Mouse (Mus musculus) limb, embryonic 14.5 days (tissue): Measurements from ENCODE around the gene Zkscan2. TPM values are rescaled to one million over a fixed set of nuclear protein-coding genes. Genes with fewer than 3 reads are reported as not detected.
A peak's percentile ranks its signal among the peaks of the same experiment; 100 is the strongest.

Experiments used
- ATAC-seq: fragments of 200-750 bp; cut with Nextera tagmentation; 2 replicates; pipeline ENCODE4 v1.8.0; 2017; ENCODE audit warnings: low read depth, moderate number of reproducible peaks, moderate TSS enrichment; ENCODE audit not compliant: low FRiP score
- DNase-seq: peaks from one replicate; pipeline ENCODE4 v3.0.0-alpha.2; 2015; ENCODE audit warnings: low spot score
- H3K27ac ChIP-seq: fragments of 300-500 bp; sonication (generic); replicated peaks from 2 replicates; pipeline ENCODE4 v1.5.1; 2014; ENCODE audit warnings: low read depth, mild to moderate bottlenecking, low read length, moderate library complexity, mixed read lengths
- H3K27me3 ChIP-seq: fragments of 300-500 bp; sonication (generic); 2 replicates; pipeline ENCODE4 v1.6.1; 2014; ENCODE audit warnings: low read length, mixed read lengths; ENCODE audit not compliant: control insufficient read depth, insufficient read depth
- H3K36me3 ChIP-seq: fragments of 300-500 bp; sonication (generic); 2 replicates; pipeline ENCODE4 v1.6.1; 2014; ENCODE audit warnings: mild to moderate bottlenecking, low read length, moderate library complexity, mixed read lengths; ENCODE audit not compliant: control insufficient read depth, insufficient read depth
- H3K4me1 ChIP-seq: fragments of 300-500 bp; sonication (generic); 2 replicates; pipeline ENCODE4 v1.6.1; 2014; ENCODE audit warnings: antibody characterized with exemption, low read length, mixed read lengths; ENCODE audit not compliant: control insufficient read depth, insufficient read depth
- H3K4me2 ChIP-seq: fragments of 300-500 bp; sonication (generic); replicated peaks from 2 replicates; pipeline ENCODE4 v1.6.1; 2014; ENCODE audit warnings: low read depth, mild to moderate bottlenecking, low read length, moderate library complexity; ENCODE audit not compliant: severe bottlenecking
- H3K4me3 ChIP-seq: fragments of 300-500 bp; sonication (generic); replicated peaks from 2 replicates; pipeline ENCODE4 v1.5.1; 2014; ENCODE audit warnings: low read length
- H3K9ac ChIP-seq: fragments of 300-500 bp; sonication (generic); 2 replicates; pipeline ENCODE4 v1.6.1; 2014; ENCODE audit warnings: mild to moderate bottlenecking, low read depth, low read length, moderate library complexity; ENCODE audit not compliant: severe bottlenecking
- H3K9me3 ChIP-seq: fragments of 300-500 bp; sonication (generic); 2 replicates; pipeline ENCODE4 v1.6.1; 2016; ENCODE audit warnings: low read length; ENCODE audit not compliant: control insufficient read depth
- POLR2A ChIP-seq: fragments of 200-500 bp; IDR thresholded peaks from 2 replicates; pipeline ENCODE4 v1.8.0; 2012; ENCODE audit warnings: inconsistent platforms, mild to moderate bottlenecking, moderate library complexity, borderline replicate concordance; ENCODE audit not compliant: insufficient read depth, insufficient read length; ENCODE audit errors: extremely low read depth
- WGBS: fragments of 180-500 bp; shearing (Covaris S2); extraction: QIAGEN DNeasy Blood & Tissue Kit; methylation state at CpG from one replicate; pipeline ENCODE4 v1.1.7; 2014; 5-methylcytosine and 5-hydroxymethylcytosine counted together
- polyA plus RNA-seq, 2 experiments: library from polyadenylated mRNA; depleted of rRNA in 1 of 2; stranded (reverse) in 1 of 2; unstranded in 1 of 2; fragments of >200 nt; fragmentation: Nextera tagmentation in 1 of 2; extraction: Ambion mirVana in 1 of 2; gene quantifications; 2 replicates each; pipeline versions ENCODE4 v1.2.1 to v1.2.3; 2012 to 2014

Gene Zkscan2
- polyA plus RNA-seq, 2 experiments = 3.4 to 6.0 TPM

DNA sequence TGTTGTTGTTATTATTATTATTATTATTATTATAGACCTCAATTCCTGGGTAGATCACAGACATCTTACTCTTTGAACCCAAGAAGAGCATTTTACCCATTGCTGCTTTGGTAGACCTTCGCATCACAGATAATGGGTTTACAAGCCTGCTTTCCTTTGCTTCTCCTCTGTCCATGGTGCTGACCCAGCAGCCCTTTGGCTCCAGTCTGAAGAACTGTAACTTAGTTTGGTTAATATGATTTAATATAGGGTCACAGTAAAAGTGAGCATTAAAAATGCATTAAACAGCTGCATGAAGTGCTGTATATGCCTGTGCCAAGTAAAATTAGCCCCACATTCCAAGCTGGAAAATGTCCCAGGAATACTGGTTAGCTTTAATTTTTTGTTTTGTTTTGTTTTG lies 3.1 kb upstream of the Zkscan2 start:
- Histone ChIP-seq H3K4me2 (no peak overlapping the region), H3K27me3 (no peaks in the 10 kb centered on the region), H3K36me3 (no peaks in the 10 kb centered on the region), H3K9ac (no peak overlapping the region), H3K4me1 (peaks cover 8% of the 10 kb centered on the region; the same call in 1 of the 2 replicates), H3K27ac (no peak overlapping the region), H3K4me3 (no peak overlapping the region), H3K9me3 (0 out of 2 replicates have a peak, but pooled peaks cover 6% of the 10 kb centered on the region)
- no peak for TF ChIP-seq POLR2A
- DNase-seq = peak; percentile 71
- ATAC-seq = no peak
- WGBS = 3% methylated on average over 1 of the region's 1 CpGs

DNA sequence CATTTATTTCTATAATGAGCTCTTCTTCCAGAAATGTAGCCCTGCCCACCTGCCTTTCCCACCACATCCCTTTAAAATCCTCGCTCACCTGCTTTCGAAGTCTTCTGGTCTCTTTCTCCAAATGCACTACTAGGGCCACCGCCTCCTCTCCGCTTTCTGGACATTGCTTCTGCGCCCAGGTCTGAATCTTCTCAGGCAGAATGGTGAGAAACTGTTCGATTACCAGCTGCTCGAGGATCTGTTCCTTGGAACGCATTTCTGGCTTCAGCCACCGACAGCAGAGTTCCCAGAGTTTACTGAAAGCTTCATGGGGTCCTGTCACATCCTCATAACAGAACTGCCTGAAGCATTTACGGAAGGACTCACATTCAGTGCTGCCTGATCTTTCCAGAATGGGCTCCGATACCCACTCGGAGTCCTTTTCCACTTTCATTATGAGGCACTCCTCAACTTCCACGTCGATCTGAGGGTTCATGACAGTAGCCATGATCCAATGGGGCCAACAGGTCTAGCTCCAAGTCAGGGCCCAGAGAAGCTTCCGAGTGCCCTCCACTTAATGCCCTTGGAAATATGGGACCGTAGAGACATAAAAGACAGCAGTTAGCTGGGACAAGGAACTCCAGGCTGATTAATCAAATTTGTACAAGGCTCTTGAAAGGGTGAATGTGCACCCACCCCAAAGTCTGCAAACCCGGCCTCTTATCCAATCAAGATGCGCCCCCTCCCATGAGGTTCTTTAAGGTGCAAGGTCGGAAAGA lies 589 bp downstream of the Zkscan2 start:
- H3K27me3 ChIP-seq = no peaks in the 10 kb centered on the region
- no peak overlapping the region for H3K27ac ChIP-seq
- H3K9ac ChIP-seq = peak overlapping the region; percentile 70
- no peak for TF ChIP-seq POLR2A
- H3K9me3 ChIP-seq = no peaks in the 10 kb centered on the region
- H3K4me2 ChIP-seq = peak overlapping the region; percentile 89
- H3K4me3 ChIP-seq = peak overlapping the region; percentile 64
- peaks cover 6% of the 10 kb centered on the region; the same call in 1 of the 2 replicates for H3K36me3 ChIP-seq
- DNase-seq = no peak
- peaks cover 8% of the 10 kb centered on the region; the same call in 1 of the 2 replicates for H3K4me1 ChIP-seq
- 38% methylated on average over 19 of the region's 19 CpGs for WGBS
- ATAC-seq = no peak

DNA sequence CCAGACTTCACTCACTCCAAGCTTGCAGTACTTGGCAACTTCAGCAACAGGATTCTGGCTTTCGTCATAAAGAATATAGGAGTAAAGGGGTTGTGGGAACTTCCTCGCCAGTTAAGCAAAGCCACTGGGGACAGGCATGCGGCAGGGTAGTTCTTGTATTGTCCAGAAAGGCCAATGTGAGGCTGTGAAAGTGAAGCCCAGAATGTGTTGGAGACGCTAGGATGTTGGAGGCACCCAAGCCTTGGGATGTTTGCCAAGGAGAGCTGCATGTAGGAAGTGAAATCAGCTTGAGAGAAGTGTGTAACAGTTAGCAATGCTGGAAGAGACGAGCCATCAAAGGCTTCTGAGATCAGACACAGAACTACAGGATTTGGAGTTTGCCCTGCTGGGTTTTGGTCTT lies 12.5 kb downstream of the Zkscan2 start:
- no peak overlapping the region for H3K4me3 ChIP-seq
- no peaks in the 10 kb centered on the region for H3K9me3 ChIP-seq
- H3K4me2 ChIP-seq = no peak overlapping the region
- no peaks in the 10 kb centered on the region for H3K27me3 ChIP-seq
- DNase-seq (no peak), ATAC-seq (no peak)
- 63% methylated on average over 5 of the region's 5 CpGs for WGBS
- H3K9ac ChIP-seq = no peak overlapping the region
- no peak overlapping the region for H3K27ac ChIP-seq
- no peaks in the 10 kb centered on the region for H3K4me1 ChIP-seq
- no peak for TF ChIP-seq POLR2A
- peaks cover 6% of the 10 kb centered on the region; the same call in 1 of the 2 replicates for H3K36me3 ChIP-seq

DNA sequence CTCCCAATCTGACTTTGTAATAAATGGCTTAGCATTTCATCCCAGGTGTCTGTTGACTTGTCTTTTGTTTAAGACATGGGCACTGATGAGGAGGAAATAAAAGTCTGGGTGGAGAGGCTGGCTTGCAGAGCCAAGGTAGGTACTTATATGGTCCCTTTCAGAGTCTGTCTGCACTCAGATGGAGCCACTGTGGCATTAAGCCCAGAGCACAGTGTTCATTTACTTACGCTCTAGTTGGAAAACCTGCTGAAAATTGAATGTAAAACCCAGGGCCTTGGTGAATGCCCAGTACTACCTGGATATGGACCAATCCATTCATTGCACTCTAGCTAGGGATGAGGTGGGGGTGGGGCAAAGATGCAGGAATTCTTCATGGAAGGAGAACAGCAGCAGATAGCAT lies 32.3 kb downstream of the Zkscan2 start:
- no peak for ATAC-seq
- no peak overlapping the region for H3K9ac ChIP-seq
- H3K9me3 ChIP-seq = no peaks in the 10 kb centered on the region
- H3K27ac ChIP-seq = no peak overlapping the region
- DNase-seq = no peak
- no peaks in the 10 kb centered on the region for H3K27me3 ChIP-seq
- no peak overlapping the region for H3K4me3 ChIP-seq
- H3K4me1 ChIP-seq = no peaks in the 10 kb centered on the region
- no peaks in the 10 kb centered on the region for H3K36me3 ChIP-seq
- H3K4me2 ChIP-seq = no peak overlapping the region
- 92% methylated on average over 1 of the region's 1 CpGs for WGBS
- no peak for TF ChIP-seq POLR2A

DNA sequence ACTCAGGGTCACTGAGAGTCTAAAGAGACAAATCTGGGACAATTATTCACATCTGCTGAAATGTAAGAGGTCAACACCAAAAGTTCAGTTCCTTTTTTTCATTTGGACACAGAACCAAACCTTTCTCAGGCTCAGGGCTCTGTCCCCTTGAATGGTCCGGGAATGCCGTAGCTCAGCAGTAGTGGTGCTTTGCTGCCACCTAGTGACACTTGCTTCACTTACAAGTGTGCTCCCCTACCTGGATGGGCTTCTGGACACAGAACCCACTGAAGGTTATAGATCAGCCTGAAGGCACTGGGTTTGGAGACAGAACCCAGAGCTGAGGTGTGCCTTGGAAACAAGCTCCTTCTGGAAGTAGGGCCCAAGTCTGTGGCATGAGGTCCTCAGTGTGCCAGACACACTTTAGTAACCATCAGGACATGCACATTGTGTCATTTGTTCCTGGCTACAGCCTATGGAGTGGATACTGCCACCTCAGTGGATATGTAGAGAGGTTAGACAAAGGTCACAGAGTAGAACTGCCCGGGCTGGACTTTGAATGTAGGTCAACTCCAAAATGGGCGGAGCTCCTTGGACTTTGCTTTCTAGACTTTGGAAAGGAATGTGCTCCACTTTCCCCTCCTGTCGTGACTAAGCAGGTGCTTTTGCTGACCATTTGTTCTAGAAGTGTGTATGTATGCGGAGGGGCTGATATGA lies 34.4 kb downstream of the Zkscan2 start:
- TF ChIP-seq POLR2A = no peak
- Histone ChIP-seq H3K36me3 (no peaks in the 10 kb centered on the region), H3K4me1 (no peaks in the 10 kb centered on the region), H3K9me3 (no peaks in the 10 kb centered on the region), H3K4me2 (no peak overlapping the region), H3K9ac (no peak overlapping the region), H3K27ac (no peak overlapping the region), H3K4me3 (no peak overlapping the region), H3K27me3 (no peaks in the 10 kb centered on the region)
- DNase-seq = peak; percentile 79
- 38% methylated on average over 6 of the region's 6 CpGs for WGBS
- peak; percentile 72; the same call in 1 of the 2 replicates for ATAC-seq
